Mouse (Mus musculus): ENCODE measurements around the gene Cab39l.

The Cab39l gene

GRCm38 (mm10) chr14:59506139-59506538, 65.4 kb downstream of the Cab39l start:
- DNase-seq (ENCODE audit: low spot score) = no peak

GRCm38 (mm10) chr14:59513922-59514444, 73.2 kb downstream of the Cab39l start:
- DNase-seq (ENCODE audit: low spot score) = no peak

DNA sequence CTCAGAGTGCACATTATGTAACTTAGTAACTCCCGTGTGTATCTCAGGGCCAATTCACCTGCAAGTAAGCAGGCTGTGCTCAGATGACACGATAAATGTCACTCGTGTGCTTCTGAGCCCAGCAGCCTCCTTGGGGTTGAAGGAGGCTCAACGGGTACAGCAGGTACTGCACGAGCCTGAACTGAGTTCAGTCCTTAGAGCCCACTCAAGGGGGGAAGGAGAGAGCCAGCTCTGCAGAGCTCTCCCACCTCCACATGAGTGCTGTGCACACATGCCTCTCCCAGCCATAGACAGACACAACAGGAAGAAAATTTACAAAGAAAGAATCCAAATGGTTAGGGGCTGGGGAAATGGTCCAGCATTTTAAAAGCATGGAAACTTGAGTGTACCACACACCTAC, 85.1 kb downstream of the Cab39l start:
- no peak for DNase-seq (ENCODE audit: low spot score)

- DNase-seq (ENCODE audit: low spot score) = no peak
Measured at GRCm38 (mm10) chr14:59530801-59531200, 90.0 kb downstream of the Cab39l start.

- DNase-seq (ENCODE audit: low spot score) = no peak
Measured at GRCm38 (mm10) chr14:59532986-59533385, 92.2 kb downstream of the Cab39l start.

DNA sequence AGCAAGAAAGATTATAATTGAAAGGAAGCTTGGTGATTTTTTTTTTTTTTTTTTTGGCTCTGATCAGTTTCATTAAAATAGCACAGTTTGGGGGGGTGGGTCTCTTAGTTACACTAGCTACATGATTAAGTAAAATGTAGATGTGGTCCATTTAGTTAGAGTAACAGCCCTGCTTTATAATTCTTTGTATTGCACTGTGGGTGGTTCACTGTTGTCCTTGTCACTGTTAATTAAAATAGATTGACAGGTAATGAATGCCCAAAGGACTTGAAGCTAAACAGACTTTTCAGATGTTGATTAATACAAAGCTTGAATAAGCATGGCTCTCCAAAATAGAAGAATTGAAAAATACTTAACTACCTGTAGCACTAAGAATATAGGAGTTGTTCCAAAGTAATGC, 93.1 kb downstream of the Cab39l start:
- DNase-seq (ENCODE audit: low spot score) = no peak

DNA sequence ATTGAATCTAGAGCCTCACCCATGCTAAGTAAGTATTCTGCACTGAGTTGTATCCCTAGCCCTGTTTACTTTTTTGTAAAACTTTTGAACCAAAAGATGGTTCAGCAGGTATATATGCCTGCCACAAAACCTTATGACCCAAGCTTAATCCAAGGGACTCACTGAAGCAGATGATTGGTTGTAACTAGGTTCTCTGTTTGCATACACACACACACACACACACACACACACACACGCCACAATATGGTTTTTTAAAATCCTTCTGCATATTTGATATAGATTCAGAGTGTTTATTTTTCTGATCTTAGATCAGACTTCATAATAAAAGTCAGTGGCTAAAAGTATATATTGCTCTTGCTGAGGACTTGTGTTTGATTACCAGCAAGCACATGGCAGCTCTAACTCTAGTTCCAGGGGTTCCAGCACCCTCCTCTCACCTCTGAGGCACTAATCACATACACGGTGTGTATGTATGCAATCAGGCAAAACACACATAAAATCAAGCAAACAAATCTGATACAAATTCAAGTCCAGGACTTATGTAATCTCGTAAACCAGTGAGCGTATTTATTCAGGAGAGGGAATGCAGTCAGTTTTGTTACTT, 97.2 kb downstream of the Cab39l start:
- DNase-seq (ENCODE audit: low spot score) = no peak

GRCm38 (mm10) chr14:59540230-59540629, 99.5 kb downstream of the Cab39l start:
- DNase-seq (ENCODE audit: low spot score) = no peak

DNA sequence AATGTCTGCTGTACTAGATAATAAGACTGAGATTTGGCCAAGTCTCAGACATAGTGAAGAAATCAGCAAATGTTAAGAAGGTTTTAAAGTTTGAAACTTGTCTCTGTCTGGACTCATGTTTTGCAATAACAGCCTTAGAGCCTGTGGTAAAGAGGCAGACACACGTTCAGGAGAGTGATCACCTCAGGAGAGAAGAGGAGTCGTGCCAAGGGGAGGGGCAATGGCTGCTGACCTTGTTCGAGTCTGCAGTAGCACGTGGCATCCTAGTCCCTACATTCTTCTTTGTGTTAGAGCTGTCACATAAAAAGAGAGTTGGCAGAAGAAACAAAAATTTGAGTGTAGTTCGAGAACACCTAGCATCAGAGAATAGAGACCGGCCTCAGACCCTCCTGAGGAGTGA, 100.0 kb downstream of the Cab39l start:
- no peak for DNase-seq (ENCODE audit: low spot score)

- no peak for DNase-seq (ENCODE audit: low spot score)
Measured at GRCm38 (mm10) chr14:59543158-59543826, 102.5 kb downstream of the Cab39l start.

GRCm38 (mm10) chr14:59543956-59544355, 103.2 kb downstream of the Cab39l start:
- no peak for DNase-seq (ENCODE audit: low spot score)

- DNase-seq (ENCODE audit: low spot score) = no peak
Measured at GRCm38 (mm10) chr14:59546162-59546880, 105.5 kb downstream of the Cab39l start.

DNA sequence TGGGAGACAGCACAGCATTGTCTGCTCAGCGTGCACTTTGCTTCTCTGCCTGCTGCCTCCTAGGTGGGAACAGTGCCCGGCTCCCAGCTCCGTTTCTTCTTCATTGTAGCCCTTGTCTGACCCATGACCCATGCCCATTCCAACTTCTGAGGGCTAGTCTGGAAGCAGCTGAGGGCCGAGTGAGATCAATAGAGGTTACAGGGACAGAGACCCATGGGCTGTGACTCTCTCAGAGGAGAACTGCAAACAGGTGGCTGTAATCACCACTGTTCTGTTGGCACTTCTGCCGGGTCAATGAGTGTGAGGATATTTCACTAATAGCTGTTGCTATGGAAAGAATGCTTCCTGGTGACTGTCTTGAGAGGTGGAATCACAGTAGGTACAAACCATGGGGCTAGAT, 106.8 kb downstream of the Cab39l start:
- no peak for DNase-seq (ENCODE audit: low spot score)

DNA sequence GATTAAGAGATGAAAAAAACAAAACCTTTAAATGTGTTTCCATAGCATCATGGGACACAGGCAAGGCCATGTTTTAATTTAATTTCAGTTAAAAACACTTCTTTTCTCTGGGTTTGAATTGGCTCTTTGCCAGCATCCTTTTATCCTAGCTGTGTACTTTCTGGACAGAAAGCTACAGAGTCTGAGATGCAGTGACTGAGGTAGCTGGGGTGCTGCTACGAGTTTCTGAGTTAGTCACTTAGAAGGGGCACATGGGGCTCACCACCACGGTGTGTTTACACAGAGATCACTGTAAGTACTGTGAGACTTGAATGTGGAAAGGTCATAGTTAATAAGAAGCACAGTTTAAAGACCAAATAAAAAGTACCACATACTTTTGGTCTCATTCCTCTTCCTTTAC, 107.8 kb downstream of the Cab39l start:
- DNase-seq (ENCODE audit: low spot score) = no peak

GRCm38 (mm10) chr14:59549106-59549505, 108.3 kb downstream of the Cab39l start:
- DNase-seq (ENCODE audit: low spot score) = peak; percentile 37

DNA sequence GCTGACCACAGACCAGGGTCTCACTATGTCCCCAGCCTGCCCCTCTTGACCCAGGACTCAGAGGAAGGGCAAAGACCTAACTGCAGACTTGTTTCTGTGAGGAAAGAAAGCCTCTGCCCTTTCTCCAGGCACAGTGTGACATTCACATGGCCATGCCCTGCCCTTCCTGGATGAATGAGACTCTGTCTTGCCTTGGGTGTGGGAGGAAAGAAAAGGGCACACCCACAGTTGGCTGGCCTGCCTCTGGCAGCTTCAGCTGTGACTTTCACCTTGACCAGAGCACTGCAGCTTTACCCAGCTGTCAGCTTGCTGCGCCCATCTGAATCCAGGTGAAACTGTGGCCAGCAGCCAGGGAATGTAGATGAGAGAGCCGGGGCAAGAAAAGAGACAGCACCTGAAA, 110.1 kb downstream of the Cab39l start:
- DNase-seq (ENCODE audit: low spot score) = peak; percentile 38

DNA sequence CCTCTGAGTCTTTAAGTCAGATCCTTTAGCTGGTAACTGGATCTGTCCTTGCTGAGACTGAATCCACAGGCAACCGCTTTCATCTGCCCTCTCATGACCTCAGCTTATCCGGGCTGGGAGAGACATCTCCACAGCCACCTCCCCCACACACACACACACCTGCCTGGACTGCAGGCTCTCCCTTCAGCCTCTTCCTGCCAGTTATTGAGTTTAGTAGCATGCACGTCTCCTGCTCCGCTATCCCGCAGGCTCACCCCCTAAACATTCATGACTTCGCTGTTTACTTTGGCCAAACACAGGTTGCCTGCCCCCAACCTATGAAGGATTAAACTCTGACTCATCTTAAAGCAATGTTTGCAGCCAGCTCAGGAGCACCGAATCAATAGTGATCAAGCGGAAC, 111.2 kb downstream of the Cab39l start:
- no peak for DNase-seq (ENCODE audit: low spot score)

DNA sequence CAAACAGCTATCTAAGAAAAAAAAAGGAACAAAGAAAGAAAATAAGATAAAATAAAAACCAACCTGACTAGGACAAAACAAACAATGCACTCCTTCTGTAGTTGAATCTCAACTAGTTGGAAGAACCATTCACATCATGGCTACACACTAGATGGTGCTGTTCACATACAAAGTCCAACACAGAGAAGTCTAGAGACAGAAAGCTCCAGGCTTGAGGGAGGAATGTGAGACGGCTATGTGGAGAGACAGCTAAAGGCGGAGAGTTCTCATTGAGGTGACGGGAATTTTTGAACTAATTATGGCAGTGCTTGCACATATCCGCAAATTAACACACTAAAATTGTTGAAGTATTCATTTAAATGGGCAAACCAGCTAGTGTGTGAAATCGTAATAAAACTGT, 113.3 kb downstream of the Cab39l start:
- no peak for DNase-seq (ENCODE audit: low spot score)

- no peak for DNase-seq (ENCODE audit: low spot score)
Measured at GRCm38 (mm10) chr14:59555018-59555417, 114.2 kb downstream of the Cab39l start.

DNA sequence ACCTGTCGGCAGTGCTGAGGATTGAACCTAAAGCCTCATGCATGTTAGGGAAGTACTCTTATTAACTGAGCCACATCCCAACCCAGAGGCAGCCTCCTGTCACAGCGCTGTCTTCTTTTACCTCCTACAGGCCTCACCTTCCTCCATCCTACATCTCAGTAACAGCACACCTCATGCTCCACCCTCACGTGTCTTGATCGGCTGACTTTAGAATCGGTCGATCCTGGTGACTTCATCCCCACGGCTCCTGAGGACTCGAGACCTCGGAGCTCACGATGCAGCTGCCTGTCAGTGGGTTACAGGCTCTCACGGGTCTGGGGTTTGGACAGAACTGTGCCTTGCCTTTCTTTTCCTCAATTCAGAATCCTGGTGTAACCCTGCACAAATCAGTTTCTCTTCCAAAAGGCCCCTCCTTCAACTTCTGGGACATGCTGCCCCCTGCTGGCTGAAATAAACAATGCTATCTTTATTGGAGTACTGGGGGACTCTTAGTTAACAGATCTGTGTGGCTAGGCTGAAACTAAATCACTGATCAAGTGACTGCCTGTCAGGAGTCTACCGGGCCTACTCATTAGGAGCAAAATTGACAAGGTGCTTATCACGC, 115.3 kb downstream of the Cab39l start:
- peak; percentile 42 for DNase-seq (ENCODE audit: low spot score)

DNA sequence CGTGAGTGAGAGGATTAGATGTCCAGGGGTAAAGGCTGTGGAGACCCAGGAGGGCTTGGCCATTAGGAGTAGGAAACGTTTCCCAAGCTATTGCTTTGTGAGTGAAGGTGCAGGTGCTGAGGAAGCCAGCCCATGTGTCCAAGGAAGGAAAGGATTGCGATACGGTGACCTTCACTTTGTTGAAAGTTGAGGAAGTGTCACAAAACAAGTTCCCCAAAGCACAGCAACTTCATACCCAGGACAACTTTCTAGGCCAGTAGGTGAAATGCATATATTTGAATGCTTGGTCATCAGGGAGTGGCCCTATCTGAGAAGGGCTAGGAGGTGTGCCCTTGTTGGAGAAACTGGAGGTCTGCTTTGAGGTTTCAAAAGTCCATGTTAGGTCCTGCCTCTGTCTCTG, 116.3 kb downstream of the Cab39l start:
- no peak for DNase-seq (ENCODE audit: low spot score)

DNA sequence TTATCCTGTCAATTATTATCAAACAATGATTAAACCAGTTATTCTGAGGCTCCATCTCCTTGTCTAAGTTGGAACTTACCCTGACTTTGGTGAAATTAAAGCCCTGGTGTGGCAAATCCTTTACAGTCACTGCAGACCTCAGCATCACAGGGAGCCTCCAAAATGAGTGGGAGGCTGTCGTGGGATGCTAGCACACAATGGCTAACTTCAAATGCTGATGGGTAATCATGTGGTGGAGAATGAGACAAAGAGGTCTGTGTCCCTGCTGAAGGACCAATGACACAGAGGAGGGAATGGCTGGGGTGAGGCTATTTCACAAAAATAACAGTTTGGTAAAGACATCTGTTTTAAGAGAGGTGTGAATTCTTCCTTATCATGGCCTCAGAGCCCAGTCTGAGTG, 117.1 kb downstream of the Cab39l start:
- DNase-seq (ENCODE audit: low spot score) = no peak

DNA sequence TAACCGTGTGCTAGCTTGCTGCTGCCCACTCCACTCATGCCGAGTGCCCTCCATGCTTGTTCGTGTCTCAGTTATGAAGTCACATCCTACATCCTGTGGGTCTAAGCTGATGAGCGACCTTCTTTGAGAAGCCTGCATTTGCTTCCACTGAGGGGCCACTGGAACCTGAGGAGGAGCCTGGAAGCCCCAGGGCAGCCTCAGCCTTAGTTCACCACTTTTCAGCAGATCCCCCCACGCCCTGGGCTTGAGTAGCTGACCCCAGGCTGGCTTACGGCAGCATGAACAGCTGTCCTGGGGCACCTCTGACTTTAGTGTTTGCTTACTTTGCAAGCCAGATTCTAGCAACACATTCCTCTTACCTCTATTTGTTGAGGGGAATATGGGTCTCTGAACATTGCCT, 126.0 kb downstream of the Cab39l start:
- no peak for DNase-seq (ENCODE audit: low spot score)

All from ovary, postnatal 36 days (tissue).